Mouse (Mus musculus) gastrocnemius, postnatal 14 days (tissue): ENCODE measurements around the gene Cpne8. TPM values are rescaled to one million over a fixed set of nuclear protein-coding genes. Genes with fewer than 3 reads are reported as not detected.
"Not testable (repeated sequence)": the region's sequence is repeated elsewhere in the genome, so short reads cannot be mapped to it uniquely, and the experiment has no call there.

Experiments
- DNase-seq: peaks from one replicate; pipeline ENCODE4 v3.0.0; 2021; ENCODE audit warnings: mixed read lengths
- intact Hi-C: fragments of 180-260 bp; cut with DNase I; formaldehyde crosslinking; loops from one replicate; pipeline ENCODE4 v1.15.1; 2025; ENCODE audit warnings: low total_unique reads
- total RNA-seq, 2 experiments: library from RNA; stranded (reverse); gene quantifications; 2 replicates each; pipeline ENCODE4 v1.2.3; 2021

The Cpne8 gene
- total RNA-seq, 2 experiments from 2014 or later, result 3.6 to 4.1 TPM

DNA sequence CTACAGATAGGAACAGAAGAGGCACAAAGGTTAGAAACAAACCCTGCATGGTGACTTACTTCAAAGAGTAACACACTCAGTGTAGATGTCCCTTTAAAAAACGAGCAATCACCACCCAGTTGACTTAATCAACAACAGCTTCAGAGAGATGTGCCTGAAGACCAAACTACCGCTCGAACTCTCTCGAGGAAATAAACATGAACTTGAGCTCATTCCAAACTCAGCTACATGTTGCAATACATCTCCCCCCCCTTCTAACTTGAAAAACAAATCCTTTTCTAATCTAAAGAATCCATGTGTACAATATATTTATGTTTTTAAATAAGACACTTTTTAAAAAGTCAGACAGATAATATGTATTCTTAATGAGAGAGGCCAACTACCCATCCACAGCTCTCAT is 59.5 kb downstream of the Cpne8 start:
- intact Hi-C loops, result no loop called here

DNA sequence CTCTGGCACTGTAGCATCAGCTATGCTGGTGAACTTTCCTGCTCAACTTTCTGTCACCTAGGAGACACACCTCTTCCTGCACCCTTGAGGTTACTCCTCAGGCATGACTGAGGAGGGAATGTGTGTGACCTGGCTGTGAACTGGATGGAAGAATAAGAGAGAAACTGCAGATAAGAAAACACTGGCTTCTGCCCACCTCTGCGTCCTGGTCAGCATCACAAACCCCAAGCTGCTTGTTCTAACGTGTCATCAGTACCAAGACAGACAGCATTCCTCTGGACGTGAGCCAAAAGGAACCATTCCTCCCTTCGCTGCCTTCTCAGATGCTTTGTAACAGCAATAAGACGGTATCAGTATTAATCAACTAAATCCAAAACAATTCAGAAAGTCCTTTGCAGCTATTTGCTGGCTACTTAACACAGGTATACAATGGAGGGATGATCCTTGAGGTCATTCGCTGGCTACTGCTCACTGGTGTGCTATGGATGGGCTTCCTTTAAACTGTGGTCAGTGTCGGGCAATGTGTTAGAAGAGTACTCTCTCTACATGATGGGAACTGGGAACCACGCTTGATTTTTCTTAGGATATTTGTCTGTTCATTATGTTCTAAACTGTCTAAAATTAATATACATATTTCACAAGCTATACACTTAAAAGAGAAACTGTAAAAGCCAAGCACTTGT is 63.0 kb downstream of the Cpne8 start:
- no peak for DNase-seq
- intact Hi-C loops, result no loop called here

More for the DNA sequence above, 59.5 kb downstream of the Cpne8 start:
- no peak for DNase-seq

DNA sequence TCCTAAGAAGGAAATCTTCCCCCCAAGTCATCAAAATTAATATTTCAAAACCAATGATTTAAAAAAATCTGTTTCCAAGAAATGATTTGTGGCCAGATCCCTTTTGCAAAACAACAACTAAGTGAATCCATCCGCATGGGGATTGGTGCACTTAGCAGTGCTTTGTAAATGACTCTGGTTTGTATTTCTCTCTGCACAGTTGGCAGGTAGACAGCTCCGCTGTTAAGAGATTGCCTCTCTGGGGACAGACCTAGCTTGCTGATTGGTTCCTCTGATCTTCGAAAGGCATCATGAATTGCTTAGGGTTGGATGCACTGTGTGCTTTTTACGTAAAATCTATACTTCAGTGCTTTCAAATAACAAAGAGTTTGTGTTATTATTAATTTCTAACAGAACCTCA is 68.5 kb downstream of the Cpne8 start:
- DNase-seq, intact Hi-C loops: not testable (repeated sequence)

DNA sequence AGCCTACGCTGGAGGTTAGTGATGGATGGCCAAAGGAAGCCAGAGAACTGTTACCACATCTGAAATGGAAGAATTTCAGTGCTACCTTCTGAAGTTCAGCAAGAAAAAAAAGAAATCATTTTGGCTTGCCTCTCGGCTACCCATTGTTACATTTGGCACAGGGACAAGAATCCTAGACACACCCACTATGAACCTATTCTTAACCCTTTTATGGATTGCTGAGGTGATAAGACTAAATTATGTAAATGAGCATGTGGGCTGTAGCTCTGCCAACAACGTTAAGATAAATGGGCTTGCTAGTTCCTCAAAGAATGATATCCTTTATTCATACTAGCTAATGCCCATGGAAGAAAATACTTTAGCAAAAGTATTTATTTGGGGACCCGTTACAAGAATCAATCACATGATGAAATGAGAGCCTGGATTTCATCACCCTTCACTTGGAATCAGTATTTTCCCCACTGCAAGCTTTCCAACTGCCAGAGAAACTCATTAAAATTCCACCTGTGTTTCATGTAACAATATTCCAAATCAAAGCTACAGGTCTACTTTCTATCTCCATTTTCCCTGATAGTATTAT is 69.3 kb downstream of the Cpne8 start:
- intact Hi-C loops, result no loop called here
- DNase-seq, result no peak

DNA sequence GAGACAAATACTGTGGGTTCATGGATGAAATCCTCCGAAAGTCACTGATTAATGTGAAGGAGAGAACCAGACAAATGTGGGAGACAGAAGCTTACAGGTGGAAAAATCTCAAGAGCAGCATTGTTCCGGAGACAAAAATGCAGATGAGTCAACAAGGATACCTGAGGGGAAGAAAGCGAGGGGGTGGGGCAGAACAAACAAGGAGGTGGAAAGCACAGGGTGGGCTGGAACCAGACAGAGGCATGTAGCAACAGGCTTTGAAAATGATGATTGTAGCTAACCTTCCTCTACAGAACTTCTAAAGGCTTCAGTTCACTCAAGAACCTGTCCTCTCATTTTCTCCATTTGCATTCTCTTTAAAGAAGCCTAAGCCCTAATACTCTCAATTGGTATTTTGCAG is 70.9 kb downstream of the Cpne8 start:
- intact Hi-C loops, result no loop called here
- DNase-seq, result no peak

DNA sequence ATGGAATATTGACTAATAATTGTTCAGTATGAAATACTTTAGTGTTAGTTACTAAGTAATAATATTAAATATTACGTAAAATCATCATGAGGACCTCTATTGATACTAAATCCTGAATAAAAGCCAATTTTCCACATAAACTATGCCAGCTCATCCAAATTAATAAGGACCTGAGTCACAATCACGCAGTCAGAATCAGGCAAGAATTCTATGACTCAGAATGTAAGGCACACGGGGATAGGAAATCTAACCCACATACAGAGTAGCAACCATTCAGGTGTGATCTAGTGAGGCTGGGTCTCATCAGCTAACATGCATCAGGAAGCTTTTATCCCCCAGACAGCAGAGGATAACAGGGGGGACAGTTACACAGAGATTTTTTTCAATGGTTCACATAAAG is 72.1 kb downstream of the Cpne8 start:
- intact Hi-C loops, result no loop called here
- DNase-seq, result no peak

DNA sequence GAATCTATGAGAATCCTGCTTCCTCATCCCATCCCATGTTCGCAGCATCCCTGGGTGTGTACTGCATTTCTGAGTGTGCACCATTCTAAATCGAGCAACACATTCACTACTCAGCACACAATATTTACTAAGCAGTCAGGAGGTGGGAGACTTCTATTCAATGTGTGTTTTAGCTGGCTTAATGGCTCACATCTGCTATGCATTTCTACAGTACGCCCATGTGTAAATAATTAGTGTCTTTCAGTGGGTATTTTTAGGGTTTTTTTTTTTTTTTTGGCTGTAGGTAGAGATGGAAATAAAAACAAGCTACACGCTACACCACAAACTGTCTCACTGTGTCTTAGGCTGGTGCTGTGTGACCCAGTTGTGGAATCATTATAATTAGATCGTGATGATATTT is 75.6 kb downstream of the Cpne8 start:
- intact Hi-C loops, result no loop called here
- no peak for DNase-seq

DNA sequence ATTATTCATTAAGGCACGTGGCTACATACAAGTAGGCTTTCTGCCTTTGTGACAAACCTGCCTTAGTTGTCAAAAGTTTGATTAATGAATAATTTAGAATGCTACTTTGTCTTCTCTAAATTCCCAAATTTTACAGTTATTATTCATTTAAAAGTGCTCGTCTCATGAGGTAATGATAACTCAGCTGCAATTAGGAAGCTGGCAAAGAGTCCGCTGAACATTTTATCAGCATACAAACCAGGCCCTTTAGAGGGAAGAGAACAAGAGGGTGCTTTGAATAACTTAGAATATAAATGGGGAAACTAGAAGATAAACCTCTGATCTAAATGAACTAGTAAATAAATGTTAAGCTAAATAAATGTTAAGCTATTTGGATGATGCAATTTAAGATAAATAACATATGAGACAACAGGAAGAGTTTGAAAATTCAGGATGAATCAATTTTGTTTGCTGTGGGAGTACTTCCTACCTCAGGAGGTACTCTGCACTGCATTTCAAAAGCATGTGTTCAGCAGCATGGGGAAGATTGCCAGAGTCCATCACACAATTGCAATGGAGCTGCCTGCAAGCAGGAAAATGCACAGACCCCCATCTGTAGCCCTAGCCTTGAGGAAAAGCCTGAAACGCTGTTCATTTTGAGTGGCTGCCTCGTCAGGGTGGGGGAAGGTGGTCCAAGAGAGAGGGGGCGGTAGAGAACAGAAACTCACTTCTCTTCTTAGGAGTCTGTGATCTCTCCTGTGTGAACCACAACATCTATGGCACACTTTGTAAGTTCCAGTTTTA is 81.3 kb downstream of the Cpne8 start:
- intact Hi-C loops, result no loop called here
- DNase-seq, result no peak

DNA sequence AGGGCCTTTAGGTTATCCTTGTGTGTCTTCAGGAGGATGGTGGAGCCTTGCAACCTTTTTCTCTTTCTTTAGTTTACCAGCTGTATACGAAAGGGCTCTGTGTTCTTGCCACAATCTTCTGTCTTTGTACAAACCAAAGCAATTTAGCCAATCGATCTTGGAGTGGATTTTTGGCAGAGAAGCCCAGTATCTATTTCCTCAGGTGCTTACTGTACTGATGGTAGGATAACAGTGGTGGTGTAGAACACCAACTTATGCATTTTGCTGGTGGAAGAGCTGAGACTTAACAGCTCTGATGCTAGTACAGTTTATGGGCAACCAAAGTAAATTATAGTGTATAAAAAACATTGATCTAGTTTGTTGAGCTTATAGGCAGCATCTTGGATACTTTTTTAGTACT is 83.6 kb downstream of the Cpne8 start:
- DNase-seq, result no peak
- intact Hi-C loops, result no loop called here

DNA sequence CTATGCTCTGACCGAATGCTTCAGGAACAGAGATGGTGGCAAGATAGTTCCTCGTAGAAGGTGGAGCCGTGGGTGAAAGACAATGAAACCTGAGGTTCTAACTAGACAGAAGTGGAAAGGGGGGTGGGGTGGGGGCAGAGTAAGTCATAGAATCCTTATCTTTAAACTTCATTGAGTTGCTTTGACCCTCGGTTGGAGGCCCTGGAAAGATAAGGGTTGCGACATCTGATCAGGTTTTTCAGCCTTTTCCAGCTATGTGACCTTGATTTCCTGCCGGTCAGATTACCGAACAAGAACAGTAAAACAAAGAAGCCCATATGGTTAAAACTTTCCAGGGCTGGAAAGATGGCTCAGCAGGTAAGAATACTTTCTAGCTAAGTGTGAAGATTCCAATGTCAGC is 89.6 kb downstream of the Cpne8 start:
- intact Hi-C loops, result no loop called here

DNA sequence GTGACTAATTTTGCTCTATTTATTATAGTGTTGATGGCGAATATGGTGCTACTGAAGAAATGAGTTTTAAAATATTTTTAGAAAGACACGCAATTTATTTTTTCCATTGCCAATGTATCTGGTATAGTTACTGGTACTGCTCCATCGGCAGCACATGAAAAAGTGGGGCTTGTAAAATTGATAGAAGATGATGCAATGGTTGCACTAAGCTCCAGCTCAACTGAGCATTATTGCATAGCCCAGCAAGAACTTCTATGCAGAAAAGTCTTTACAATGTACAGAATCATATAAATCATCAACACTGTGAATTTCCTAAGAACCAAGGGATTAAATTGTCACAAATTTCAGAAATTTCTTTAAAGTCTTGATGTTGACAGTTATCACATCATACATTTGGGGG is 101.8 kb downstream of the Cpne8 start:
- DNase-seq, result no peak
- intact Hi-C loops, result no loop called here

More for the DNA sequence above, 89.6 kb downstream of the Cpne8 start:
- no peak for DNase-seq

DNA sequence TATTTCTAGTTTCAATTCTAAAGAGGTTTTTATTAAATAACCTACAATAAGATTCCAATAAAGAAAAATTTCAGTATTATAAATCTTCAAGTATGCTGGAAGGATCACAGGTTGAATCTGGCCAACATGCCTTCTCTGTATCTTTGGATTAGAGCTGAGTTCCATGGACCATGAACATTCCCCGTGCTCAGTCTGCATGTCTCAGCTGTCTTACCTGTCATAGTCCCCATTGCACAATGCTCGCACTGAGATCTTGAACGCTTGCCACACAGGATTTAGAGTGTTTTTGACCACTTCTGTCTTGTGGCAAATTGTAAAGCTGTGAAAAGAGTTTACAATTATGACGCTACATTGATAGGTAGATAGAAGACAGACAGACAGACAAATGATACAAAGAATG is 110.0 kb downstream of the Cpne8 start:
- intact Hi-C loops, result no loop called here
- DNase-seq, result no peak

DNA sequence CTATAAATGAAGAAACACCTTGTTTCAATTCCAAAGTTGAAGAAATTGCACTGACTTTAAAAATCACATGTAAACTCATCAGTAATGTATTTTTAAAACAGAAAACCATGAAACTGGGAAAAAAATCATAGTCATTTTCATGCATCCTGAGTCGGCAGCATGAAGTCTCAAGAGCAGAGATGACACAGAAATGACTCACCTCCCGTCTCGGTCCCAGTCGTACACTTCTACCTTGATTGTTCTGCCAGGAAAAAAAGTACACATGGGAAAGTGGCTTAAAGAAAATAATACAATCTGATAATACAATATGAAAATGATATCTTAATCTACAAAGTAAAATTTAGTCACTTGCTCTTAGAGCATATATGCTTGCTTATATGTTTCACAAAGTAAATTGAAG is 111.2 kb downstream of the Cpne8 start:
- intact Hi-C loops, result no loop called here
- no peak for DNase-seq

DNA sequence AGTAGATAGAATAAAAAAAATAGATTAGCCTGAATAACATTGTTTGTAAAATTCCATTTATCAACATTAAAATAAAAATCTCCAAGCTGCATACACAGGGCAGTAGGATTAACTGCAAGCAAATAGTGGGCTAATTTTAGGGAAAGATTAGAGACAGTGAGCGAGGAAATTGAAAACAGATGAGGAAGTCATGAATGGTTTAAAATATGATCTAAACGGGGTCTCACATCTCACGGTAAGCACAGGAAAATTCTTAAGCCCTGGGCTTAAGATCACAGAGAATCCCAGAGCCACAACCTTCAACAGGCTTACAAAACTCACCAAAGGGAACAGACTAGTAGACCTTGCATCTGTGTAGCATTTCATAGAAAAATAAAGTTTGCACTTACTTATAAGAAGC is 115.2 kb downstream of the Cpne8 start:
- no peak for DNase-seq
- intact Hi-C loops, result no loop called here

DNA sequence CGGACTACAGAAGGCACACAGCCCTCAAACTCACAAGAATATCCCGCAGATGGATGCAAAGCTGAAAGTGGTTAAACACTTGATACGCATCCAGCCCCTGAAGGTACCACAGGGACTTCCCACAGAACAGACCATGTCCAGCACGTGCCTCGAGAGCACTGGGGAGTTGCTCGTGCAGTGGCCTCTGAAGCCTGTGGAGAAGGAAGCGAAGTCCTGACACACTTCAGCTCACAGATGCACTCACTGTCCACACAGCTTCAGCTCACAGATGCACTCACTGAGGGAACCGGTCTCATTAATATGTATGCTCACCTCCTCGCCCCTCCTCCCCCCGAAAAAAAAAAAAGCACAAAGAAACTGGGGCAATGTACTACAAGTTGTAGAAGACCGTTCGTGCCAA is 117.6 kb downstream of the Cpne8 start:
- DNase-seq, result no peak
- intact Hi-C loops, result no loop called here

DNA sequence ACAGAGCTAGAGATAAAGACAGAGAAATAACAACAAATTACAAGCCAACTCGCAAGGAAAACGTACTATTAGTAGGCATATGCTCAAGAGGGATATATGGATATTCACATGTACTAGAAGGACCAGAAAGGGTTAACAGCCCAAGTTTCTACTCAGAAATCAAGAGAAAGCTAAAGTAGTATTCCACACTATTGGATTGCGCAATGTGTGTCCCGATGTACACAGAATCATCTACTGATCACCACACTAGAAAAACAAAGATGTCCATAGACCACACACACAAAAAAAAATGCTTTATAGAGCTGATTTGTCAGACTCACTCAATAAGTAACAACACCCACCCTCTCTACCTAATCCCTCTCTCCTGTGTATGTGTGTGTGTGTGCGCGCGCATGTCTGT is 130.6 kb downstream of the Cpne8 start:
- intact Hi-C loops, result no loop called here

DNA sequence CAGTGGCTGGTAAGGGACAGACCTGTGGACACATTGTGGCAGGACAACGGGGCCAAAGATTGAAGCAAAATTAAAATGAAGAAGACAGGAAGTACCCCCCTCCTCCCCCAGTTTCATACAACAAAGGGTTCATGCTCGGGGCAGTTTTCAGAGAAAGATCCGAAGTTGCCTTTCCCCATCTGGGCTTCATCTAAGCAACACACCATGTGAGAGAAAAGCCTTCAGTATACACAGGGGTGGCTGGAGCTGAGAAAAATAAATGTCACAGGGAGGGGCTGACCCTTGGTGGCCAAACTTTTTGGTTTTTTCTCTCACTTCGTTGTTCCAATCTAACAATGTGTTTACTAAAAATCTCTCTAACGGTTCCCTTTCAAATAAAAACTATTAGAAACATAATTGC is 135.8 kb downstream of the Cpne8 start:
- no peak for DNase-seq
- intact Hi-C loops, result no loop called here

More for the DNA sequence above, 130.6 kb downstream of the Cpne8 start:
- no peak for DNase-seq

DNA sequence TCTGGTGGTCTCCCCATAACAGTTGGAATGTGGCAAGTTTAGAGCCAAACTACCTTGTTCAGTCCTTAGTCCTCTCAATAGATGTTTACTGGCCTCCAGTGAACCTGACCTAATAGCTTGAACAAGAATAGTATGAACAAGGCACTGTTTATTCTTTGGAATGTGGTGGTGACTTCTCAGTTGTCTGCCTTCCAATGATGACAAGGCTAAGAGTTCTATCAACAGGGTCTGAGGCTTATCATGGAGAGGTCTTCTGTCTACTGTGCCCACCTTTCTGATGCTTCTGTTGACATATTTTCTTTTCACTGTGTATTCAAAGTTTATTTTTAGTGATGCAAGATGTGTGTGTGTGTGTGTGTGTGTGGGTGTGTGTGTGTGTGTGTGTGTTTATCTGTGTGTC is 137.1 kb downstream of the Cpne8 start:
- intact Hi-C loops, result no loop called here
- DNase-seq, result no peak

DNA sequence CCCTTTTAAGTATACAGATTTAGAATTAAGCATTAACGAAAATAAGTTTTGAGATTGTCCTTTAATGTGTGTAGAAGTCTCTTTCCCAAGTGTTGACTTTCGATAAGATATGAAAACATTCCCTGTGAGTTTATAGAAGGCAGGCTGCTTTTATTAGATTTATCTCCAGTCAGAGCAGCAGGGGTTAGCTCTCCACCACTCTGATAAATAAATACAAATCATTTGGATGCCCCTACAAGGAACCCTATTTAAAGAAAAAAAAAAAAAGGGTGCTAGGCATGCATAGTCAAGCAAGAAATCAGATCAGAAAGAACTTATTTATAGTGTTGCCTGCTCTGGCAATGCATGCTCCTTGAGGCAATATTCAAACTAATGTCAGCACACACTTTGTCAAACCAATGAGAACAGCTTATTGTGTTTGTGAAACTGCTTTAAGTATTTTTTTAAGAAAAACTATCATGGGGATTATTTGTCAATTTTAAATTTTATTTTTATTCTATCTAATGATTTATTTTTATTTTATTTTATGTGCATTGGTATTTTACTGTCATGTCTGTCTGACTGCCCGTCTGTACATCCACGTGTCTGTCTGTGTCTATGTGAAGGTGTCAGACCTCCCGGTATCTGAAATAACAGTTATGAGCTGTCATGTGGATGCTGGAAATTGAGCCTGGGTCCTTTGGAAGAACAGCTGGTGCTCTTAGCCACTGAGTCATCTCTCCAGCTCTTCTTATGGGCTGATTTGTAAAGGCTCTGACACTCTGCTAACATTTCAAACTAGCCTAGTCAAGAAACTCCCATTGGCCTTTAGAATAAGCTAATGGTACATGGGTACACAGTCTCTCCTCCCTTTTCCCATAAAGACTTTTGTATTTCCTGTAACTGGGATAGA is 142.7 kb downstream of the Cpne8 start:
- intact Hi-C loops, result no loop called here
- DNase-seq, result no peak

DNA sequence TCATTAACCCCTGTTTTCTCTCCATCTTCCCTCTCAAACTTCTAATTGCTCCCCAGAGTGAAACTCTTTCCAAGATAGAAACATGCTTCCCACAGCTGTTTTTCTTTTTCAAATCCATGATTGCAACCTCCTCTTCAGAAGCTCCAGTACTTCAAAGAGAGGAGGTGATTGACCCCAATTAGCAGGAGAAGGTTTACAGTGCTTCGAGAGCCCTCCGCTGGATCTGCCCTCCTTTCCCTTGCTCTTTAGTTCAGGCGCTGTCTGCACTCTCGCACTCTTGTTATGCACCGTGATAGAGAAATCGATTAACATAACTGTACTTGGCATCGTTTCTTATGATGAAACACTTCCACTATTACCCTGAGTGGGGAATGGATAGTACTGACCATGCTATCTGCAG is 143.5 kb downstream of the Cpne8 start:
- intact Hi-C loops, result no loop called here

More for the DNA sequence above, 143.5 kb downstream of the Cpne8 start:
- DNase-seq, result no peak
